Mouse (Mus musculus) liver, adult 2 months (tissue): ENCODE data around the gene Ehbp1. TPM values are rescaled to one million over a fixed set of nuclear protein-coding genes. Genes with fewer than 3 reads are reported as not detected.

Experiments used
- DNase-seq: peaks from one replicate; pipeline ENCODE4 v3.0.0-alpha.2; 2011; ENCODE audit warnings: low read depth, low spot score; ENCODE audit errors: extremely low read depth
- H3K27ac ChIP-seq: fragments of 200-500 bp; replicated peaks from 2 replicates; pipeline ENCODE4 v1.5.1; 2012; ENCODE audit warnings: low read depth, mild to moderate bottlenecking, control low read depth, inconsistent platforms, low read length; ENCODE audit not compliant: insufficient read depth
- H3K27me3 ChIP-seq: fragments of 200-500 bp; 2 replicates; pipeline ENCODE4 v1.6.1; 2012; ENCODE audit warnings: mild to moderate bottlenecking, moderate library complexity, low read length, inconsistent platforms; ENCODE audit not compliant: control insufficient read depth, insufficient read depth
- H3K36me3 ChIP-seq: fragments of 200-500 bp; 2 replicates; pipeline ENCODE4 v1.6.1; 2012; ENCODE audit warnings: low read length, inconsistent platforms; ENCODE audit not compliant: control insufficient read depth, insufficient read depth
- H3K4me1 ChIP-seq: fragments of 200-500 bp; 2 replicates; pipeline ENCODE4 v1.6.1; 2011; ENCODE audit warnings: low read length; ENCODE audit not compliant: control insufficient read depth, insufficient read depth
- H3K4me3 ChIP-seq: fragments of 200-500 bp; 2 replicates; pipeline ENCODE4 v1.5.1; 2011; ENCODE audit warnings: low read depth, mild to moderate bottlenecking, control low read depth, low read length, moderate library complexity; ENCODE audit not compliant: insufficient read depth
- H3K79me2 ChIP-seq: fragments of 200-500 bp; 2 replicates; pipeline ENCODE4 v1.6.1; 2012; ENCODE audit warnings: inconsistent platforms, mild to moderate bottlenecking, low read length, moderate library complexity; ENCODE audit not compliant: control insufficient read depth, insufficient read depth
- H3K9ac ChIP-seq: fragments of 200-500 bp; 2 replicates; pipeline ENCODE4 v1.6.1; 2012; ENCODE audit warnings: low read depth, mild to moderate bottlenecking, control low read depth, inconsistent platforms, low read length
- CTCF ChIP-seq: fragments of 200-500 bp; IDR thresholded peaks from 2 replicates; pipeline ENCODE4 v1.5.1; 2011; ENCODE audit warnings: low read depth, low read length, control low read depth
- POLR2A ChIP-seq: fragments of 200-500 bp; IDR thresholded peaks from 2 replicates; pipeline ENCODE4 v1.6.1; 2011; ENCODE audit warnings: low read length, control low read depth; ENCODE audit not compliant: insufficient read depth; ENCODE audit errors: extremely low read depth
- WGBS: fragments of 180-500 bp; shearing (Covaris S2); methylation state at CpG from one replicate; pipeline ENCODE4 v1.1.7; 2018; 5-methylcytosine and 5-hydroxymethylcytosine counted together
- polyA plus RNA-seq: library from polyadenylated mRNA; depleted of rRNA; stranded (reverse); fragments of >200 nt; gene quantifications from 2 replicates; pipeline ENCODE4 v1.2.3, GENCODE M21; 2012
- total RNA-seq: library from RNA; depleted of rRNA; stranded (reverse); fragments of >200 nt; gene quantifications from 2 replicates; pipeline ENCODE4 v1.2.3, GENCODE M21; 2014

Ehbp1 gene
- total and polyA plus RNA-seq, 2 experiments: 1.3 to 9.5 TPM

GRCm38 (mm10) chr11:22190576-22190975, 151.5 kb downstream of the Ehbp1 start:
- H3K27me3 ChIP-seq: no peaks in the 10 kb centered on the region
- H3K4me1 ChIP-seq: peaks cover 3% of the 10 kb centered on the region; the same call in 1 of the 2 replicates
- H3K79me2 ChIP-seq: no peaks in the 10 kb centered on the region
- H3K36me3 ChIP-seq: no peaks in the 10 kb centered on the region
- H3K9ac ChIP-seq: no peak overlapping the region
- H3K27ac ChIP-seq: no peak overlapping the region
- DNase-seq: no peak
- no peak overlapping the region for H3K4me3 ChIP-seq
- 78% methylated on average over 3 of the region's 3 CpGs for WGBS
- TF ChIP-seq CTCF (no peak), POLR2A (no peak)

- Histone ChIP-seq H3K36me3 (no peaks in the 10 kb centered on the region), H3K27ac (no peak overlapping the region), H3K9ac (no peak overlapping the region), H3K79me2 (no peaks in the 10 kb centered on the region), H3K27me3 (no peaks in the 10 kb centered on the region), H3K4me3 (no peak overlapping the region), H3K4me1 (no peaks in the 10 kb centered on the region; the same call in 1 of the 2 replicates)
- TF ChIP-seq CTCF: no peak
- no peak for TF ChIP-seq POLR2A
- WGBS: 87% methylated on average over 3 of the region's 3 CpGs
- DNase-seq: no peak
These were observed 152.1 kb downstream of the Ehbp1 start for GRCm38 (mm10) chr11:22189970-22190369.

- Histone ChIP-seq H3K36me3 (no peaks in the 10 kb centered on the region), H3K4me1 (no peaks in the 10 kb centered on the region), H3K27ac (no peak overlapping the region), H3K9ac (no peak overlapping the region), H3K79me2 (no peaks in the 10 kb centered on the region), H3K27me3 (no peaks in the 10 kb centered on the region), H3K4me3 (no peak overlapping the region)
- TF ChIP-seq POLR2A (no peak), CTCF (no peak)
- no peak for DNase-seq
- WGBS: 85% methylated on average over 8 of the region's 8 CpGs
These were observed 160.3 kb downstream of the Ehbp1 start for GRCm38 (mm10) chr11:22181530-22182501.

- Histone ChIP-seq H3K4me1 (no peaks in the 10 kb centered on the region), H3K4me3 (no peak overlapping the region), H3K27me3 (no peaks in the 10 kb centered on the region), H3K9ac (no peak overlapping the region), H3K27ac (no peak overlapping the region), H3K79me2 (no peaks in the 10 kb centered on the region), H3K36me3 (no peaks in the 10 kb centered on the region)
- DNase-seq: no peak
- TF ChIP-seq POLR2A (no peak), CTCF (no peak)
These were observed 161.9 kb downstream of the Ehbp1 start for GRCm38 (mm10) chr11:22180146-22180545.

- Histone ChIP-seq H3K4me1 (no peaks in the 10 kb centered on the region), H3K9ac (no peak overlapping the region), H3K4me3 (no peak overlapping the region), H3K36me3 (no peaks in the 10 kb centered on the region), H3K27me3 (no peaks in the 10 kb centered on the region), H3K27ac (no peak overlapping the region), H3K79me2 (no peaks in the 10 kb centered on the region)
- TF ChIP-seq POLR2A (no peak), CTCF (no peak)
- WGBS: 77% methylated on average over 1 of the region's 1 CpGs
- no peak for DNase-seq
These were observed 163.5 kb downstream of the Ehbp1 start for GRCm38 (mm10) chr11:22178569-22178968.

- H3K9ac ChIP-seq: no peak overlapping the region
- DNase-seq: no peak
- H3K4me3 ChIP-seq: no peak overlapping the region
- no peak overlapping the region for H3K27ac ChIP-seq
- no peaks in the 10 kb centered on the region for H3K27me3 ChIP-seq
- peaks cover 10% of the 10 kb centered on the region for H3K36me3 ChIP-seq
- no peaks in the 10 kb centered on the region; the same call in 1 of the 2 replicates for H3K79me2 ChIP-seq
- H3K4me1 ChIP-seq: no peaks in the 10 kb centered on the region
- TF ChIP-seq CTCF: no peak
- no peak for TF ChIP-seq POLR2A
- WGBS: 99% methylated on average over 3 of the region's 3 CpGs
These were observed 167.8 kb downstream of the Ehbp1 start for GRCm38 (mm10) chr11:22174311-22174710.
